Mouse (Mus musculus) ES-Bruce4 (cell line): ENCODE measurements around the gene Bola1.

ENCODE experiments used
- CTCF ChIP-seq: IDR thresholded peaks from one replicate; pipeline ENCODE4 v1.8.1; 2011; ENCODE audit warnings: low read depth, low read length
- EP300 ChIP-seq: IDR thresholded peaks from 2 replicates; pipeline ENCODE4 v1.6.1; 2011; ENCODE audit warnings: low read depth, low read length; ENCODE audit not compliant: insufficient read depth
- POLR2A ChIP-seq: IDR thresholded peaks from one replicate; pipeline ENCODE4 v1.8.1; 2011; ENCODE audit warnings: low read length; ENCODE audit not compliant: insufficient read depth

DNA sequence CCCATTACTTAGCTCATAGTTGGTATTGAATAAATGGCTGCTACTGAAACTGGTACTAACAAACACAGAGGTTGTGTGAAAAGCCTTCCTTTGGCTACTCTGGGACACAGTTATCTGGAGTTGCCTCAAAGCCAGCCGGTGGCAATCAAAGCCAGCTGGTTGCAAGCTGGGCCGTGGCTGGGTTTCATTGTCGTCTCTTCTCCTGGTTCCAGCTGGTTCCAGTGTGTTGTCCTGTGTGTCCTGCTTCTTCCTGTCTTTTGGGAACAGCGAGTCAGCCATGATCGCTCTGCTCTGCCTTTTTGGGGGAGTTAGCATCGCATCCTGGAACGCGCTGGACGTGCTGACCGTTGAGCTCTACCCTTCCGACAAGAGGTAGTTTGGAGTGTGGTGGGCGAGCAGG is 26.5 kb downstream of the Bola1 start:
- no peak for TF ChIP-seq EP300
- no peak for TF ChIP-seq POLR2A
- TF ChIP-seq CTCF: no peak
